8 mouse cellular contexts compared by ENCODE assay signal in genomic region chr11:109584843-109585713, GRCm38 (mm10). TPM values are rescaled to one million over a fixed set of nuclear protein-coding genes. Genes with fewer than 3 reads are reported as not detected.
A peak's percentile ranks its signal among the peaks of the same experiment; 100 is the strongest.
DNase-seq lines count a peak whose midpoint lies in the region.

No protein-coding gene starts in this region.

- peak; percentile 78 for DNase-seq in ZHBTc4 (ENCODE audit: low read depth, low spot score)
- DNase-seq in cerebellum, adult 9-11 months: peak; percentile 88
- DNase-seq in frontal cortex, postnatal 14 days (ENCODE audit: low spot score in 2 of 2): peak; percentile 56 to 68
- DNase-seq in induced T-regulatory cell, adult 2 months (ENCODE audit: low read depth): peak; percentile 90
- DNase-seq in left cerebral cortex, postnatal 14 days (ENCODE audit: low spot score in 2 of 2): peak; percentile 81 to 87
- DNase-seq in midbrain, embryonic 10.5 days (ENCODE audit: low spot score): peak; percentile 76
- peak; percentile 61 for DNase-seq in right cerebral cortex, postnatal 25 days
- DNase-seq in yolk sac, embryonic 10.5 days (ENCODE audit: low spot score): peak; percentile 55

- 52% methylated on average over 11 of the region's 11 CpGs for WGBS in midbrain, embryonic 10.5 days

- intact Hi-C loops in left cerebral cortex, postnatal 14 days (cut with DNase I): loop anchor here (2.0 to 5.0 kb wide), 3 partner anchors 140 to 340 kb away; no protein-coding TSS in a partner anchor

- H3K4me3 ChIP-seq in midbrain, embryonic 10.5 days: no peak overlapping the region

- H3K9me3 ChIP-seq in midbrain, embryonic 10.5 days (replicated peaks): no peaks in the 10 kb centered on the region

- no peaks in the 10 kb centered on the region for H3K36me3 ChIP-seq in midbrain, embryonic 10.5 days

- H3K27me3 ChIP-seq in midbrain, embryonic 10.5 days (ENCODE audit: low read depth, poor library complexity, severe bottlenecking): no peaks in the 10 kb centered on the region

- peaks cover 21% of the 10 kb centered on the region for H3K4me1 ChIP-seq in midbrain, embryonic 10.5 days

- no peak overlapping the region for H3K27ac ChIP-seq in midbrain, embryonic 10.5 days (replicated peaks)

RNA-seq across cellular contexts. Expression of gene Wipi1, which starts 26.7 kb away (rescaled TPM):
- total RNA-seq in left cerebral cortex, postnatal 14 days (2021): 10 to 100 TPM; 21.8 to 22.2 TPM
- polyA plus RNA-seq in midbrain, embryonic 10.5 days (2016; fragmentation: Nextera tagmentation; extraction: Ambion mirVana): 17.9 and 19.4 TPM in 2 replicates
